Mouse (Mus musculus): ENCODE measurements around the gene Cpeb3. TPM values are rescaled to one million over a fixed set of nuclear protein-coding genes. Genes with fewer than 3 reads are reported as not detected.
"Not testable (repeated sequence)": the region's sequence is repeated elsewhere in the genome, so short reads cannot be mapped to it uniquely, and the experiment has no call there.

Cpeb3 gene
- total RNA-seq, 2 experiments from 2014 or later: 15.7 to 21.9 TPM

DNA sequence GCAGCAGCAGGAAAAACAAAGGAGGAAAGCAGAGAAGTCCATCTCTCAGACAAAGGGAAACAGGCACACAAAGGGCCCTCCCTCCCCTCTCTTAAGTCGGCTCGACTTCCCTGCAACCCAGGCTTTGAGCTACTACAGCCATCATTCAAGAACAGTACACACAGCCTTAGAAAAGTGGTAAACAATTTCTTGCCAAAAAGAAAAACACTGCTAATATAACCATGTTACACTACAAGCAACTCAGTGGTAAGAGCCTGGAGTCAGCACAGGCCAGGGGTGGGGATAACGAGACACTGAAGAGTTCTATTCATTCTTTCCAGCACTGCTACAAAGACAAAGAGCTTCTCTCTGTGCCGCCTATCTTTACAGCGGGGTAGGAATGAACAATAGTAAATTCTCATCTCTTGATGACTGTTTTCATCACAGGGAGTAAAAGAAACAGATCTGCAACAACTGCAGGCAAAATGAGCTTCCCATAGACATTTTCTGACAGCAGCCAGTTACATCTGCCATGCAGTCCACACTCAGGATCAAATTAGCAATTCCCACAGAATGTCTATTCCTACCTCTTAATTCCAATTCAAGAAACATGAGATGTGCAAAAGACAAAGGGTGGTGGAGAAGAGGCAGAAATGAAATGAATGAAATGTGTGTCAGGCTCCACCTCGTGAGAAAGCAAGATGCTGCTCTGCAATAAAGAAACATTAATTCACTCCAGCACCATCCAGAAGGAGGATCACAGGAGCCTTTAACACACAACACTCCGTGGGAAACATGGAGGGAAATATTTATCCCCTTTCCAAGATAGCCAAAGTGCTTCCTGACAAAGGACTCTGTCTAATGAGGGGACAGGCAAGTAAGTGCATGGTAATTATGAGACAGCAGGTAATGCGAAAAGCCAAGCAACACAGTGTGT lies 118.0 kb downstream of the Cpeb3 start:
- no peak for DNase-seq (ENCODE audit: low spot score in 2 of 2)

DNA sequence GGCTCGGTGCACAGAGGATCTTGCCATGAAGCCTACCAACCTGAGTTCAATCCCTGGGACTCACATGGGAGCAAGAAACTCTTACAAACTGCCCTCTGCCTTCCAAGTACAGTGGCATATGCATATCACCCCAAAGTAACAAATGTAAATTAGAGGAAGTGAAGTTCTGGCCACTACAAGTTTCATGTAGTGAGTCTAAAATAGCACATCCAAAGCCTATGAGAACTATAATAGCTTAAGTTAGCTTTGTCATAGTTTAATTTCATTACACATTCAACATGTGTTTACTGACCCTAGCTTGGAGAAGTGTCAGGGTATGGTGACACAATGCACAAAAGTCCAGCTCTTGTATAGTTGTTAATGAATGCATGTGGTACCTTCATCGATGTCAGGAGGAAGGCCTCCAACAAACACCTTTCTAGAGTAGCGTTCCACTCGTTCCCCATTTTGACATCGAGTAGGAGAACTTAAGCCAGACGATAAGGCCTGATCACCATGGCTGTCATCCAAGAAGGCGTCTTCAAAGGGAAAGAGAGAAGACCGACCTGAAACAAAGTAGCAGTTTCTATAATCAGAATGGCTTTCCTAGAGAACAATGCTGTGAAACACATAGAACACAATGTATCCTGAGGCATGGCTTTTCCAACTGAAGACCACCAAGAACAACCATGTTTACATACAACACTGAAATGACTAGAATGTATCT lies 120.2 kb downstream of the Cpeb3 start:
- no peak for DNase-seq (ENCODE audit: low spot score in 2 of 2)

DNA sequence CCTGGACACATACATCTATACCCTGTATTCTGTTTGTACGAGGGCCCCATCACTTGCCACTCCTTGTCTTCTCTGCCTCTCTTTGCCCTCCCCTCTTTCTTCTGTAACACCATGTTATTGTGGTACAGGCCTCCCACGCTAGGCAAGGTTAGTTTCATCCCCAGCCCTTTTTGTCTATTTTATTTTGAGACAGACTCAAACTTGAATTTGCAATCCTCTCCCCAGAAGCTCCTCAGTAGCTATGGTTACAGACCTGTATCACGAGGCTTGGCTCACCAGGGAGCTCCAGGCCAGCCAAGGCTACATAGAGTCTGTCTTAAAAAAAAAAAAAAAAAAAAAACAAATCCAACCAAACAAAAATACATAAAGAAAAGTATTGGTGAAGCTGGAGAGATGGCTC lies 123.9 kb downstream of the Cpeb3 start:
- DNase-seq (ENCODE audit: low spot score in 2 of 2): no peak

DNA sequence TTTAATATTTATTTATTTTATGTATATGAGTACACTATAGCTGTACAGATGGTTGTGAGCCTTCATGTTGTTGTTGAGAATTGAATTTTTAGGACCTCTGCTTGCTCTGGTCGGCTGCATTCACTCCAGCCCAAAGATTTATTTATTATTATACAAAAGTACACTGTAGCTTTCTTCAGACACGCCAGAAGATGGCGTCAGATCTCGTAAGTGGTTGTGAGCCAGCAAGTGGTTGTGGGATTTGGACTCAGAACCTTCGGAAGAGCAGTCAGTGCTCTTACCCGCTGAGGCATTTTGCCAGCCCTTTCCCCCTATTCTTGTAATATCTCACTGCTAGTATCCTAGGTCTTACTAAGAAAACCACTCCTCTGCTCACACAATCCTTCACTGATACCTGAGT lies 126.9 kb downstream of the Cpeb3 start:
- no peak for DNase-seq (ENCODE audit: low spot score in 2 of 2)

DNA sequence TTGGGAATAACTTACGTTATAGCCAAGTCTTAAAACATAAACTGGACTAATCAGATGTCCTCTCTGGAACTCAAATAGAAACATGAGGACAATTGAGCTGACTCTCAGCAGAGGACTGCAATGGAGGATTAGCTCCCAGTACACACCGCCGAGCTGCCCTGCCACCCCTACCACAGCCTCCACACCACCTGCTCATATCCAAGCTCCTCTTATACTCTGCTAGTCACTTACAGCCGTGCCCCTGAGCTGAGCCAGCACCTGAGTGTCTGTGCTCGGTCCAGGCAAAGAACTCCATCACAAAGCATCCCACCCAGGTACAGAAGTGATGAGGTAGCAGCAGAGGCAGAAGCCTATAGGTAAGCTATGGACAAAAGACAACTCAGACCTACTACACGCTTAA lies 129.2 kb downstream of the Cpeb3 start:
- no peak for DNase-seq (ENCODE audit: low spot score in 2 of 2)

DNA sequence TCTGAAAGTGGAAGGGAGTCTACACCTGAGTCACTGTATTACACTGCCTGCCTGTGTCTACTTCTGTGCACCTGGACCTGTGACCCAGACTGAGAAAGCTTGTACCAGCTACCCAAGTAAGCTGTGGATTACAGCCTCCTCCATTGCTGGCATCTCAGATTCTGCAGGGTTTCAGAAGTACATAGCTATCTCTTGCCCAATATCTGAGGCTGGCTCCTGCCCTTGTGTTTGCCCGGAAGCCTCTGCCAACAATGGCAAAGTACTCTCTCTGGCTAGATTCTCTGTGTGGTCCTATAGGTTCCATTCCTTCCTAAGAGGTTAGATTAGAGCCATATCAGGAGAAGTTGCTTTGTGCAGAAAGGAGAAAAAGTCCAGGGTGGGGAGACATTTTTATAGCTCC lies 129.8 kb downstream of the Cpeb3 start:
- no peak for DNase-seq (ENCODE audit: low spot score in 2 of 2)

DNA sequence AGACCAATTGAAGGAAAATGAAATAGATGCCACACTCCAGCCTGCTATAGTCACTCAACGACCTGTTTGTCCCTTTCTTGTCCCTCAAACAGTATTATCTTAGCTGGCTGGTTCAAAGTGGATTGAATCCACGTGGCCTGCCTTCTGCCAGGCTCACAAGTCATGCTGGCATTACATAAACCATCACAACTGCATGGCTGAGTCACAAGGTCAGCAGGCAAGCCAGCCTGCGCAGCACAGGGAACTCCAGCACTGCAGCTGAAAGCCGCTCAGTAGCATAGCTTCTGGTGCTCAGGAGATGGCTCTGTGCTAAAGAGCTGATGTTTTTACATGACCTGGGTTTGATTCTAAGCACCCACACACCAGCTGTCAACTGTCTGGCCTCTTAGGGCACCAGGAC lies 130.3 kb downstream of the Cpeb3 start:
- no peak for DNase-seq (ENCODE audit: low spot score in 2 of 2)

DNA sequence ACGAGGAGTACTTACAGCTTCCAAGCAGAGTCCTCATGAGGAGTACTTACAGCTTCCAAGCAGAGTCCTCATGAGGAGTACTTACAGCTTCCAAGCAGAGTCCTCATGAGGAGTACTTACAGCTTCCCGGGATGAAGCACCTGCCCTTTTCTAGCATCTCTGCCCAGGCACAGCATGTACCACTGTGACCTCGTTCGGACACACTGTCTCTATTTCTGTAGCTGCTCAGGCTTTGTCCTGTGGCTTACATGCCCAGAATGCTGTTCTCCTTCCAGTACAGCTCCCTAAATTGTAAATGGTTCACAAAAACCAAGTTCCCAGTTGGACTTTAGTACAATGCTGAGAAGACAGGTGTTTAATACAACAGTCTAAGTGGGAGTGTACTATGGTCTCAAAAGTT lies 131.1 kb downstream of the Cpeb3 start:
- not testable (repeated sequence) for DNase-seq (ENCODE audit: low spot score in 2 of 2)

DNA sequence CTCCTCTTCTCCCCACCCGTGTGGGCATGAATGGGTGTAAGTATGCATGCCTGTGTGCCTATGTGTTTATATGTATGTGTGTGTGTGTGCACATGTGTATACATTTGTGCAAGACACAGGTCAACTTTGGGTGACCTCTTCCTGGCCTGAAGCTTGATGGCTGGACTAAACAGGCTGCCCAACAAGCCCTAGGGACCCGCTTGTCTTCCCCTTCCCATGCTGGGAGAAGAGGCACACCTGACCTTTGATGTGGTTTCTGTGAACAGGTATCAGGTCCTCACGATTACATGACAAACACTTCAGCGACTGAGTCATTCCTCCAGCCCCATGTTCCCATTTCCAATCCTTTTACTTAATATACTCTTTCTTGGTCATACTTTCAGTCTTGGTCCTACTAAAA lies 131.8 kb downstream of the Cpeb3 start:
- DNase-seq (ENCODE audit: low spot score in 2 of 2): no peak

DNA sequence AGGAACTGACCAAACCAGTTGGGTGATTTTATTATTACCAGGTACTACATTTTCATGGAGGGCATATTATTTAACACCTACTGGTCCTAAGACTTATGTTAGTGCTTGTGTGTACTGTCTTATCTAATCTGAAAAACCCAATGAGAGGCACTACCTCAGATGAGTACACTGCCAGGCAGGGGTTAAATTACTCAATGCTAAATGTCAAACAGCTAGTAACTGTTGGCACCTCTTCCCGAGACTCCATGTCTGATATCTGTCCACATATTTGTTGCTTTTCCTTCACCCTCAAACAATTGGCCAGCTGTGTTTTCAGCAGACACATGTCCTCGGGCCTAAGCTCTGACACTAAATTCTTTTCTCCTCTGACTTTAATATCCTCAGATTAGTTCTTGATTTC lies 132.3 kb downstream of the Cpeb3 start:
- DNase-seq (ENCODE audit: low spot score in 2 of 2): no peak

DNA sequence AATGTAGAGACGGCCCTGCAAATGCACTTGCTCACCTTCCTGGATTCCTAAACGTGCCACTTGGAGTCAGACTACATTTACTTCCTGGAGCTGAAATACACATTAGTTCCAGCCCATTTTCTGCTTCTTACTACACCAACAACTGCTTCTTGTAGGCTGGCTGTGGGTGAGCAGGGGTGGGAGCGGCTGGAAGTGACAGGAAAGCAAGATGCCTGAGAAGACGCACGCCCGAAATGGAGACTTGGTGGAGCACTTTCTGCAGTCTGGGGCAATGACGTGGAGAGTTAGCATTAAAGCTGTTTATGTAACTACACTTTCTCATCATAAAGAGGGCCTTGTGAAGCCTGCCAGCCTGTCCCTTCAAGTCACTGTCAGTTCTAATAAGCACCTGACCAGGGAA lies 132.7 kb downstream of the Cpeb3 start:
- no peak for DNase-seq (ENCODE audit: low spot score in 2 of 2)

DNA sequence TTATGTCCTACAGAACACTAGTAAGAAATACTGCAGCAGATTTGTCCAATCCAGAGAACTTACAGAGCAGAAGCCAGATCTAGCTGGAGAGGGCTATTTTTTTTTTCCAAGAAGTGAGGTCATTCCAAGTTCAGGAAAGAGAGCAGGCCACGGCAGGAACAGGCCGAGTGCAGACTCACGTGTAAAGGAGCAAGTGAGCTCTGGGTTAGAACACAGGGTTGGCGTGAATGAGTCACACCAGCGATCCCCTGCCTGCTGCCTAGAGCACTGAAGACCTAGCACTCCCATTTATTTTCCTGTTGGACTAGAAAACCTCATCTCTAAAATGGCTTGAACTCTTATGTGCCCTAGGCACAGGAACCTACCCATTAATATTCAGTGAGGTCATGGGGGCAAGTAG lies 133.7 kb downstream of the Cpeb3 start:
- no peak for DNase-seq (ENCODE audit: low spot score in 2 of 2)

DNA sequence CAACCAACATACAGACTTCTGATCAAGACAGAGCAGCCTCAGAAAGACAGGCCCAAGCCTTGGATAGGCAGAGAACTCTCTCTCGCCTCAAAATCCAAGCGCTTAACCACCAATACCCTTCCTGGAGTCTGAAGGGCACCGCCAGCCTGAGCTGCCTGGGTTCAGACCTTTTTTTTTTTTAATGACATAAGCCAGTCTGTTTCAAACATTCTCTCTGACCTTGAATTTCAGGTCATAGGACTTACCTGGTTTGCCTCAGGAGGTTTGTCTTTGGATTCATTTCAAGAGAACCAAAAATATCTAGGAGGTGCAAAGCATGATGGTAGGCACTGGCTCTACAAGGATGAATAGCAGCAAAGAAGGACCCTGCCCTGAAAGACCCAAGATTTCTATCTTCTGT lies 134.1 kb downstream of the Cpeb3 start:
- DNase-seq (ENCODE audit: low spot score in 2 of 2): no peak

DNA sequence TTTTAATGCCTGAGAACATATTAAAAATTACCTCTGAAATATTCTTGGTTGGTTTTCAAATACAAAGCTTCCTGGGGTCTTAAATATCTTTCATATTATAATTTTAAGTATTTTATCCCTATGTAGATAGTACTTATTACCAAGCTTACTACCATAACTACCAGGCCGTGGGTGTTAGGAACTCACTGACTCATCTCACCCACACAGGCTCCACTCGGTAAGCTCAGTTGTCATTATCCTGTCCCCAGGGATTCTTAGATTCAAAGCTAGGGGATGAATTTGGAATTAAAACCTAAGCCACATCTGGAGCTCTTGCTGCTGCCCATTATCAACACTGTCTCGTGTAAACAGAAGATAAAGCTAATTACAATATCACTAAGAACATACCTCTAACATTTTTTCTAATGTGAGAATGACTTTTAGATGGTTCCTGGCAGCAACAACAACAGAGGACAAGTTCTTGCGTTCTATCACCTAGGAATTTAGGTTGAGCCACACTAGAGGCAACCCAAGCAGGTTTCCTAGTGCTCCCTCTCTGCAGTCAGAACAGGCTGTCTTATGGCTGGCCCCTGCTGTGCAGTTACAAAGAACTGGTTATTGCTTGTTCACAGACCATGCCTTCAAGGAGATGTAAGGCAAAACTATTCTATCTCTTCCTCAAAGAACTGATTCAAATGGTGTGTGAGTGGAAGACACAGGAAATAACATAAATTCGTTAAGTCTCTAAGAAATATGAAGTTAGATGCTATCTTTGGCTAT lies 135.4 kb downstream of the Cpeb3 start:
- DNase-seq (ENCODE audit: low spot score in 2 of 2): no peak

DNA sequence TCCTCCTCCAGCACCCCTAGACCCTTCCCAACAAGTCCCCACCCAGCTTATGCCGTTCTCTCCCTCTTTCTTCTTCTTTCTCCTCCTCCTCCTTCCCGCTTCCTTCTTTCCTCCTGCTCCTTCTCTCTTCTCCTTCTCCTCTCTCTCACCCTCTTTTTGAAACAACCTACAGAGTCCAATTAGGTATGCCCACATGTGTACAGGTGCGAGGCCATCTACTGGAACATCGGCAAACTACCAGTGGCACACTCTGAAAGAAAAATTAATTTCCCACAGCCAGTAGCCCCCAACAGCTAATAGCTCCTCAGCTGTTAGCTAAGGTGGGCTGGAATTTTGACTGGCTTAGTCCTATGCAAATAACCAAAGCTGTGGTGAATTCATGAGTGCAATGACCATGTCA lies 139.2 kb downstream of the Cpeb3 start:
- no peak for DNase-seq (ENCODE audit: low spot score in 2 of 2)

DNA sequence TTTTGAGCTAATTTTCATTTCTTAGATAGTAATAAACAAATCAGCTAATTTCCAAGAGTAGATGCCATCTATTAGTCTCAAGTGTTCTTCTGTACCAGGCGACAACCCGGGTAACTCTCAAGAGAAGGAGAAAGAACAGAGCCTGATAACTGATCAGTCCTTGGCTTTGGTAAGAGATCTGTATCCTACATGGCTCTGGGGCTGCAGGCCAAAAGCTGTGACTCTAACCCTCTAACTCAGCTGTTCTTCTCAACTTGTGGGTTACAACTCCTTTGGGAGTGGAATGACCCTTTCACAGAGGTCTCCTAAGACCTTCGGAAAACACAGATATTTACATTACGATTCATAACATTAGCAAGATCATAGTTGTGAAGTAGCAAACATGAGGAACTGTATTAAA lies 148.3 kb downstream of the Cpeb3 start:
- DNase-seq (ENCODE audit: low spot score in 2 of 2): no peak

DNA sequence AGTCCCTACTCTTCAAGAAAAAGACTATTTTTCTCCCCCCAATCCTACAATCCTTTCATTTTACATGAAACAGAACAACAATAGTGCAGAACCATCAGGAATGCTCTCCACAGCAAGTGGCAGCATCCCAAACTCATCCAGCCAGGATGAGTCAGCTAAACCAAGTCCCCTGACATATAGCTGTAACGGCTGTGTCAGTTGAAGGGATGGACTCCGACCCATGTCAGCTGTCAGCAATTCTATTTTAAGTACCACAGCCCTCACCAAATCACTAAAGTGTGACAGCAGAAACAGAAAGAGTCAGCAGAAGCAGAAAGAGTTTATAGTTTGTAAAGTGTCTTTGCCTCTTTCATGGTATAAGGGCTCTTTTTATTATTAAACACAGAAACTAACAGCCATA lies 148.8 kb downstream of the Cpeb3 start:
- peak in 1 of 2 experiments; percentile 38 for DNase-seq (ENCODE audit: low spot score in 2 of 2)

DNA sequence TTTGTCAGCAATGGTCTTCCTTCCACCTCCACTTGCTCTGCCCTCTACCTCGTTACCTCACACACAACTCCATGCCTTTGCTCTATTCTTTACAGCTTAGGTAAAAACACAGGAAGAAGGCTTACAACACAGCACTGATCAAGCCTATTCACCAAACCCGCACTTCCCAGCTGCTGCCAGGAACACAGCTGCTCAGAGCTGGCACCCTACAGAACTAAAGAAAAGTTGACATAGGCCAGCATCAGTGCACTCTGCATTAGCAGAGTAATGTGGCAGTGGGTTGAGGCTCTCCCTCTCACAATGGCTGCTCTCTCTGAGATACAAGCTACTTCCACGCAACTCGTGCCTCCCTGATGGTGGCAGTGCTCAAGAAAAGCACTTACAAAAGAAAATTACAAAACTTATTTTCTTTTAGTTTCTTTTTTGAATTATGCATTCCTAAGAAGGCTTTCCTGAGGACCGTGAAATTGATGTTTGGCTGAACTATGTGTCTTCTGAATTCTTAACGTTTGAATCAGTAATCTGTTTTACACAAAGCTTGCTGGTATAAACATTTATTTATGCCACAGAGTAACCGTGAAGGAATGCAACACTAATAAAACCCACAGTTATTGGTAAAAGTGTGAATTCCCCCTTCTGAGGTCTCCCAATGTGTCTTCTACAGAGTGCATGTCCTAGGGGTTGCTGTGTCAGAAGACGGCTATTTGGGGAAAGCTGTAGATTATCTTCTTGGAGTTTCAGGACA lies 151.1 kb downstream of the Cpeb3 start:
- no peak for DNase-seq (ENCODE audit: low spot score in 2 of 2)

DNA sequence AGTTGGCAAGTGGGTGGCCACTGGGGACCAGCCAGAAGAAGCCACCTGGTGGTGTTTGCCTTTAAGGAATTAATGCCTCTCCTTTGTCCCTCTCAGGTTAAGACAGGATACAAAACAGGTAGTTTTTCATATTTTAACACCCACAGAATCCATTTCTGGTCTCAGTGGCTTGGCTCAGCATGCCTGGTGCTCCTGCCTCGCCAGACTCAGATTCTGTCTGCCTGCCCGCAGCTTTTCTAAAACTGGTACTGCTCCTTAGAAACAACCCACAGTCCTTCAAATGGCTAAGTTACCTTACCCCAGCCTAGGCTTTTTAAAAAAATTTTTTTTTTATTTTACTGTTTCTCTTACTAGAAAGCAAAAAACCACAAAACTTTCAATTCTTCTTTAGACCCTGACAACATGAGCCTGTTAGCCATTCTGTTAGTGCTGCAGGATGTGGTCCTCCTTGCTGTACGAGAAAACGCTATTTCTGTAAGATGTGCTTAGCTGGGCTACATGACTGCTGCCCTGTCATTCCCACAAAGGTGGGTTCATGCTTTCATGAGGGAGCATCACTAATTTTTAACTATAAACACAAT lies 152.3 kb downstream of the Cpeb3 start:
- no peak for DNase-seq (ENCODE audit: low spot score in 2 of 2)

DNA sequence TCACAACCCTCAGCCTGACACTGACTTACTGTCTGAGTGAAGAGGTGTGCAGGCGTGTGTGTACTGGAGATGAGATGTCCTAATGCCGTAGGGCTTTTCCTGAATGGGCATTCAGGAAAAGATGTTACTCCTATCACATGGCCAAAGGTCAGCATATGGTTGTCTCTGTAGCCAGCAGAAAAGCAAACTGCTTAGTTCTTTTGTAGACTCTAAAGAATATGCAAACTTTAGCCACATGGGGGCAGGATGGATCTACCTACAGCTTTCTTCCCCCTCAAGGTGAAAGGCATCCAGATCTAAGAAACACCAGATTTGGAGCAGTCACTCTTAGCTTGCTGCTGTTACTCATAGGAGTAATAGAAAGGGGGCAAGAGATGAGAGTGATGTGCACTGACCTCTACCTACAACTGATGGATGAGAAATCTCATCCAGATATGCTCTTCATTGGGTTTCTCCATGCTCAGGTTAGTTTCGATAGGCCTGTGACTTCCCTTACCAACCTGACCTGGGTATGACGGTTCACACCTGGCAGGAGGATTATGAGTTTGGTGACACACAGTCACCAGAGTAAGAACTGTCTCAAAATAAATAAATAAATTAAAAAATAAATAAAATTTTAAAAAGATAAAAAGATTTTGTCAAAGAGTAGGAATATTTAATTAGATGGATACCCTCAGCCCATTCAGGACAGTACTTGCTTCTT lies 157.6 kb downstream of the Cpeb3 start:
- peak; percentile 21 to 39 for DNase-seq (ENCODE audit: low spot score in 2 of 2)

All from gastrocnemius, postnatal 4 days (tissue).